Comparison of ENCODE assay signal across 22 mouse cellular contexts in genomic region chr2:144782481-144782880, GRCm38 (mm10). TPM values are rescaled to one million over a fixed set of nuclear protein-coding genes. Genes with fewer than 3 reads are reported as not detected.
"Had no signal": no experiment of that assay in that cellular context is flagged by ENCODE, and none has a peak within 500 bp of the region (broad histone marks: within the 10 kb centered on the region; RNA-seq: fewer than 3 reads in every experiment).

No protein-coding gene starts in this region.

- H3K4me1 ChIP-seq: limb, embryonic 10.5 days; liver, embryonic 15.5 days had no signal

- H3K9me3 ChIP-seq: limb, embryonic 10.5 days; liver, embryonic 15.5 days; neural tube, embryonic 13.5 days had no signal

- H3K9ac ChIP-seq: liver, embryonic 15.5 days; lung, embryonic 14.5 days; neural tube, embryonic 13.5 days had no signal

- H3K4me3 ChIP-seq: limb, embryonic 10.5 days; liver, embryonic 15.5 days; neural tube, embryonic 13.5 days had no signal

- H3K4me2 ChIP-seq: liver, embryonic 11.5 days; liver, embryonic 15.5 days; lung, embryonic 14.5 days; midbrain, embryonic 11.5 days; neural tube, embryonic 13.5 days had no signal

- H3K27ac ChIP-seq: limb, embryonic 10.5 days; liver, embryonic 15.5 days; neural tube, embryonic 13.5 days had no signal

- DNase-seq: lung, embryonic 14.5 days; lung, postnatal 10 days; lung, postnatal 4 days; retina, postnatal 1 day; right cerebral cortex, postnatal 4 days; spleen, adult 18-20 months; thymus, adult 18-20 months; thymus, postnatal 14 days had no signal

- ATAC-seq: midbrain, embryonic 16.5 days had no signal

- H3K27me3 ChIP-seq: liver, embryonic 15.5 days; neural tube, embryonic 13.5 days had no signal

- H3K36me3 ChIP-seq: limb, embryonic 10.5 days; liver, embryonic 15.5 days; neural tube, embryonic 13.5 days had no signal

RNA-seq across cellular contexts. Expression of gene Scp2d1, which starts 41.0 kb away (rescaled TPM):
- total RNA-seq: layer of hippocampus, postnatal 14 days; left cerebral cortex, adult 18-20 months; left cerebral cortex, postnatal 14 days; megakaryocyte, adult 5-6 weeks had no signal
- polyA plus RNA-seq: intestine, embryonic 14.5 days; large intestine, adult 2 months; limb, embryonic 10.5 days; limb, embryonic 14.5 days; liver, embryonic 11.5 days; liver, embryonic 15.5 days; lung, embryonic 14.5 days; midbrain, embryonic 11.5 days; midbrain, embryonic 16.5 days; neural tube, embryonic 13.5 days; stomach, embryonic 14.5 days had no signal
